Mouse (Mus musculus) myocyte (in vitro differentiated cells): Measurements from ENCODE around the gene Aven.

Experiments
- CEBPB ChIP-seq: IDR thresholded peaks from 2 replicates; pipeline ENCODE4 v1.6.1; 2011; ENCODE audit warnings: mild to moderate bottlenecking, moderate library complexity; ENCODE audit not compliant: poor library complexity, insufficient read depth, severe bottlenecking
- E2F4 ChIP-seq: IDR thresholded peaks from one replicate; pipeline ENCODE4 v1.6.1; 2011; ENCODE audit warnings: mild to moderate bottlenecking, control low read depth, moderate library complexity; ENCODE audit not compliant: insufficient read depth
- MAX ChIP-seq: IDR thresholded peaks from one replicate; pipeline ENCODE4 v1.6.1; 2011; ENCODE audit warnings: low read depth, mild to moderate bottlenecking, control low read depth
- MYOD1 ChIP-seq, 3 experiments: IDR thresholded peaks; one replicate each; pipeline ENCODE4 v1.6.1; 2011; ENCODE audit warnings: control low read depth in 2 of 3, low read depth in 2 of 3, mild to moderate bottlenecking in 2 of 3, moderate library complexity in 1 of 3; ENCODE audit not compliant: insufficient read length in 2 of 3, control insufficient read depth in 1 of 3
- MYOG ChIP-seq, 3 experiments: IDR thresholded peaks; one replicate each; pipeline ENCODE4 v1.6.1; 2011; ENCODE audit warnings: control low read depth in 2 of 3, low read depth in 2 of 3, mild to moderate bottlenecking in 2 of 3; ENCODE audit not compliant: insufficient read length in 2 of 3, control insufficient read depth in 1 of 3, insufficient read depth in 1 of 3
- POLR2A ChIP-seq: IDR thresholded peaks from one replicate; pipeline ENCODE4 v1.6.1; 2011; ENCODE audit warnings: low read depth, mild to moderate bottlenecking, control low read depth, moderate library complexity; ENCODE audit not compliant: insufficient read length
- POLR2AphosphoS2 ChIP-seq: IDR thresholded peaks from one replicate; pipeline ENCODE4 v1.6.1; 2011; ENCODE audit warnings: low read depth, control low read depth; ENCODE audit not compliant: insufficient read length
- REST ChIP-seq: IDR thresholded peaks from one replicate; pipeline ENCODE4 v1.6.1; 2011; ENCODE audit warnings: mild to moderate bottlenecking, control low read depth, moderate library complexity; ENCODE audit not compliant: insufficient read depth, insufficient read length
- TCF12 ChIP-seq: IDR thresholded peaks from one replicate; pipeline ENCODE4 v1.6.1; 2011; ENCODE audit warnings: mild to moderate bottlenecking, control low read depth; ENCODE audit not compliant: poor library complexity, insufficient read depth, severe bottlenecking
- TCF3 ChIP-seq: IDR thresholded peaks from one replicate; pipeline ENCODE4 v1.6.1; 2011; ENCODE audit warnings: low read depth, control low read depth; ENCODE audit not compliant: insufficient read length
- USF1 ChIP-seq: IDR thresholded peaks from one replicate; pipeline ENCODE4 v1.6.1; 2011; ENCODE audit warnings: low read depth, mild to moderate bottlenecking, control low read depth, moderate library complexity

DNA sequence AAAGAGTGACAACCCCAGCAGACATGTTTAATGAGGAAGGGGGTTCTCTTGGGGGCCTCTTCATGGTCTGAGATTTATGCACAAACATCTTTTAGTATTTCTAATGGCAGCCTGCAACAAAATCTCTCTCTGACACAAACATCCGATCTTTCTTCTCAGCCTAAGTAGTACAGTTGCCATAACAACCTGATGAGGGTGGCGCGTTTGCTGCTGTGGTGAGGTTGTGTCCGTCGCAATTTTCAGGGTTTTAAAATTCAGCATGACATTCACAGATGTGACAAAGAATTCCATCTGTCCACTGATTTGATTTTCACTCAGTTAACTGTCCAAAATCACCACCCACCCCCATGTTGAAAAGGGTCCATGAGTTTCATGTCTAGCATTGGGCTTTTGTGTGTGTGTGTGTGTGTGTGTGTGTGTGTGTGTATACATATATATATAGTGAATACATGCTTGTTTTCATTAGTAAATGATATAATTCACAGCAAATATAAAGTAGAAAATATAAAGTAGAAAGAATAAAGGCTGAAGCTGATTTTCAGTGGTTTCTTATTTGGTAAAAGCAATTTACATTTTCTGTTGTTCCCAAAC lies 49.0 kb downstream of the Aven start:
- TF ChIP-seq TCF12 = no peak
- no peak for TF ChIP-seq USF1
- no peak for TF ChIP-seq POLR2A
- no peak for TF ChIP-seq MAX
- TF ChIP-seq CEBPB = no peak
- TF ChIP-seq MYOD1 (IDR thresholded peaks at IDR 0.05; ENCODE audit: control insufficient read depth in 1 of 3, insufficient read length in 2 of 3, low read depth in 2 of 3) = no peak
- no peak for TF ChIP-seq REST
- no peak for TF ChIP-seq MYOG (IDR thresholded peaks at IDR 0.05; ENCODE audit: control insufficient read depth in 1 of 3, insufficient read depth in 1 of 3, insufficient read length in 2 of 3, low read depth in 2 of 3)
- TF ChIP-seq TCF3 = no peak
- TF ChIP-seq POLR2AphosphoS2 = no peak
- TF ChIP-seq E2F4 = no peak
